Mouse (Mus musculus) liver, embryonic 18 days (tissue): ENCODE results near the gene Acvr2b. TPM values are rescaled to one million over a fixed set of nuclear protein-coding genes. Genes with fewer than 3 reads are reported as not detected.

Experiments
- polyA plus RNA-seq: library from polyadenylated mRNA; depleted of rRNA; stranded (reverse); fragments of >200 nt; gene quantifications from 2 replicates; pipeline ENCODE4 v1.2.3, GENCODE M21; 2012; rRNA removed

Gene Acvr2b
- 0.91 and 1.5 TPM in 2 replicates for polyA plus RNA-seq

GRCm38 (mm10) chr9:119401801-119402214 is at the start of gene Acvr2b:
Gene Acvr2b (plus strand): TSS chr9:119402118.

DNA sequence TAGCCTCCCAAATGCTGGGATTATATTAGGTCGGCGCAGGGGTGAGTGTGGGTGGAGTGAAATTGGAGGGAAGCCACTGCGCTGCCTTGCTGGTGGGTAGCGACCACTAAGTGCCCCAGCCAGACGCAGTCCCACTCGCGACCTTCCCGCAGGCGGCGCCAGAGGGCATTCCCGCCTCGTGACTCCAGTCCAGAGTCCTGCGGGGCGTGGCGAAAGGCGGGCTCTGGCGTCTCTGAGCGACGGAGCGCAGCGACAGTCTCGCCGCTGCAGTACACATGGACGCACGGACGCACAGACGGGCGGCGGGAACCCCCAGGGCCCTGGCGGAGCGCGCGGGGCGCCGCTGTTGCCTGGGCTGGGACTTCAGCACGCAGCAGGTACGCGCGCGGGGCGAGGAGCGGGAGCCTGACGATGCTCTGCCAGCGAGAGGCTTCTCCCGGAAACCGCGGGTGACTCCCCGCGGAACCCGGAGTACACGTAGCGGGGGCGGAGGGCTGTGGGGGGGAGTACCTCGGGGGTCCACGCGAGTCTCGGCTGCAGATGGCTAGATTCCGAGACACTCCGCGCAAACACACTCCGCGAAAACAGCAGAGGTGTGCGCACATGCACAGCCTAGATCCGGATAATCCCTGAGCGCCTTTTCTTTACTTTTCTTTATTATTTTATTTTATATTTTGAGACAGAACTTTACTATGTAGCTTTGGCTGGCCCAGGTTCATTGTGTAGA is 44.4 kb upstream of the Acvr2b start, which contains the start of gene Xylb:
TSS of gene Xylb (plus strand) at position 51 of the 727 bp plus-strand sequence.

DNA sequence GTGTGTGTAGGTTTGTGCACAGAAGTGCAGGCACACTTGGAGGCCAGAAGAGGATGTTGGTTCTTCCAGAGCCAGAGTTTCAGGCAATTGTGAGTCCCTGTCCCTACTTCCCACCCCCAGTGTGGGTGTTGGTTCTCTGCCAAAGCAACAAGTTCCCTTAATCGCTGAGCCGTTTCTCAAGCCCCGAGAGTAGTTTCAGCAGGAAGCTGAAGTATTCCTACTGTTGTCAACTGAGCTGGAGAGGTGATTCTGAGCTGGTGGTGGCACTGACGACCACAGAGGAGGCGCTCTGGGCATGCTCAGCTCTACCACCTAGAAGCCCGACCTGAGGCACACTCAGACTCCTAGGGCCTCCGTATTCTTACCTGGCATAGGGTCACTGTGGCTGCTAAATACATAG is 36.6 kb upstream of the Acvr2b start, which contains the start of gene Slc22a14:
TSS of gene Slc22a14 (minus strand) at position 270 of the 400 bp plus-strand sequence.

DNA sequence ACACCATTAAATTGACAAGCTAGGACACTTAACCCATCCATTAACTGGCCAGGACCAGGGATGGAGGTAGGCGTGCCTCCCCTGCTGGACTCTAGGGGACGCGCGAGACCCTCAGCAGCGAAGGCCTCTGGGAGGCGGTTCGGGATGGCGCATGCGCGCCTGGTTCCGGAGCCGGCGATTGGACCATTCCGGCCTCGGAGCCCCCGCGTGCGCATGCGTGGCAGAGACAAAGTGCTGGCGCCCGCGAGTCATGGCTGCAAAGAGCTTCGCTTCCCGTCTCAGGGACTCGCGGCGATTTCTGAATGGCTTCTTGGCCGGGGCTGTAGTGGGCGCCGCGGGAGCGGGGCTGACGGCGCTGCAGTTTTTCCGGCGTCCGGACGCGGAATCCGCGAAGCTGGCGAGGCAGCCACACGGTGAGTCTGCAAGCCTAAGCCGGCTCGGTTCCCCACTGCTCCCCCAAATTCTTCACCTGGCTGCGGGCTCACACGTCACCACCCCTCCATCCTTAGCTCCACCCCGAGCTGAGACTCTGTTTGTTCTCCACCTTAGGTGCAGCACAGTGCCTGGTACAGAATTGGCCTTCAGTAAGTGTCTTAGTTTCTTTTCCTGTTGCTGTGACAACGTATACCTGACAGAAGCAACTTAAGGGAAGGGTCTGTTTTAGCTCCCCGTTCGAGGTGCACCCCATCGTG is 43.0 kb downstream of the Acvr2b start, which contains the start of gene Exog:
TSS of gene Exog (plus strand) at position 206 of the 692 bp plus-strand sequence.

Other genes starting within 250 kb of the Acvr2b start
- 105 and 216 TPM in 2 replicates for gene Acaa1b, start 245.0 kb upstream of the Acvr2b start, polyA plus RNA-seq
- gene Gm47289, start 243.0 kb upstream of the Acvr2b start, polyA plus RNA-seq, result 0.01 TPM in 1 of 2 replicates, not detected in the other
- 0.01 and 0.02 TPM in 2 replicates for gene Slc22a13, start 193.0 kb upstream of the Acvr2b start, polyA plus RNA-seq
- gene Oxsr1, start 79.7 kb upstream of the Acvr2b start, polyA plus RNA-seq, result 10.5 and 13.1 TPM in 2 replicates
- gene Acaa1a, start 62.4 kb upstream of the Acvr2b start, polyA plus RNA-seq, result 63.3 and 66.0 TPM in 2 replicates
- gene Myd88, start 60.7 kb upstream of the Acvr2b start, polyA plus RNA-seq, result 8.9 and 9.4 TPM in 2 replicates
- 8.2 and 8.6 TPM in 2 replicates for gene Xylb, start 44.7 kb upstream of the Acvr2b start, polyA plus RNA-seq
- gene Slc22a14, start 36.6 kb upstream of the Acvr2b start, polyA plus RNA-seq, result 0.02 TPM in 2 replicates
- gene Exog, start 42.8 kb downstream of the Acvr2b start, polyA plus RNA-seq, result 2.0 and 2.2 TPM in 2 replicates
- 0.06 and 0.08 TPM in 2 replicates for gene Scn5a, start 176.9 kb downstream of the Acvr2b start, polyA plus RNA-seq